Mouse (Mus musculus): ENCODE data around the gene Aig1. TPM values are rescaled to one million over a fixed set of nuclear protein-coding genes. Genes with fewer than 3 reads are reported as not detected.

Gene Aig1
- polyA plus RNA-seq, 1 experiment from 2014 or later = 37.0 TPM

- no peaks in the 10 kb centered on the region for H3K9me3 ChIP-seq (replicated peaks)
- no peaks in the 10 kb centered on the region for H3K36me3 ChIP-seq (ENCODE audit: poor library complexity, severe bottlenecking)
- H3K9ac ChIP-seq = no peak overlapping the region
- WGBS = 95% methylated on average over 8 of the region's 8 CpGs
- no peak overlapping the region for H3K4me3 ChIP-seq
- H3K27ac ChIP-seq = no peak overlapping the region
- H3K4me2 ChIP-seq = no peak overlapping the region
- ATAC-seq = no peak
- no peaks in the 10 kb centered on the region for H3K27me3 ChIP-seq
- no peaks in the 10 kb centered on the region for H3K4me1 ChIP-seq
Observed at GRCm38 (mm10) chr10:13687182-13687810, 181.5 kb downstream of the Aig1 start.

DNA sequence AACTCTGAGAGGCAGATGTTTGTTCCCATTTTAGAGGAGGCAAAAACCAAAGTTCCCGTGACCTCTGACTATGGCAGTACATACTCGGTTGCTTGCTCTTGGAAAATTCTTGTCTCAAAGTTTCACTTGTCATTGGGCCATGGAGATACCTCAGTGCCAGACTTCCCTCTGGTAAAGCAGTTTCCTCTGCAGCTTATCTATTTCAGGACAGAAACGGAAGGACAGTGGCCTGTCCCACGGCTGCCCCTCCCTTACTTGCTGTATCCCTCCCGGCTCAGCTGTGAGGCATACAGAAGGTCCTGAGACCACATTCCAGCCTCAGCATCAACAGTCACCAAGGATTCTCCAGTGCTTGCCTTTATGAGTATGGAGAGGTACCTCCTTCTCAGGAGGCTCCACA lies 182.7 kb downstream of the Aig1 start:
- Histone ChIP-seq H3K4me1 (no peaks in the 10 kb centered on the region), H3K4me3 (no peak overlapping the region), H3K27ac (no peak overlapping the region), H3K9me3 (replicated peaks) (no peaks in the 10 kb centered on the region), H3K9ac (no peak overlapping the region), H3K36me3 (ENCODE audit: poor library complexity, severe bottlenecking) (no peaks in the 10 kb centered on the region), H3K27me3 (no peaks in the 10 kb centered on the region), H3K4me2 (no peak overlapping the region)
- 80% methylated on average over 5 of the region's 5 CpGs for WGBS
- ATAC-seq = no peak

- Histone ChIP-seq H3K4me1 (no peaks in the 10 kb centered on the region), H3K4me2 (no peak overlapping the region), H3K9me3 (replicated peaks) (no peaks in the 10 kb centered on the region), H3K27me3 (no peaks in the 10 kb centered on the region), H3K4me3 (no peak overlapping the region), H3K9ac (no peak overlapping the region), H3K36me3 (ENCODE audit: poor library complexity, severe bottlenecking) (no peaks in the 10 kb centered on the region), H3K27ac (no peak overlapping the region)
- ATAC-seq = no peak
- 87% methylated on average over 8 of the region's 8 CpGs for WGBS
Observed at GRCm38 (mm10) chr10:13685366-13685765, 183.4 kb downstream of the Aig1 start.

- Histone ChIP-seq H3K27ac (no peak overlapping the region), H3K27me3 (no peaks in the 10 kb centered on the region), H3K9ac (no peak overlapping the region), H3K9me3 (replicated peaks) (no peaks in the 10 kb centered on the region), H3K4me1 (no peaks in the 10 kb centered on the region), H3K4me2 (no peak overlapping the region), H3K36me3 (ENCODE audit: poor library complexity, severe bottlenecking) (no peaks in the 10 kb centered on the region), H3K4me3 (no peak overlapping the region)
- ATAC-seq = no peak
Observed at GRCm38 (mm10) chr10:13684452-13684851, 184.3 kb downstream of the Aig1 start.

DNA sequence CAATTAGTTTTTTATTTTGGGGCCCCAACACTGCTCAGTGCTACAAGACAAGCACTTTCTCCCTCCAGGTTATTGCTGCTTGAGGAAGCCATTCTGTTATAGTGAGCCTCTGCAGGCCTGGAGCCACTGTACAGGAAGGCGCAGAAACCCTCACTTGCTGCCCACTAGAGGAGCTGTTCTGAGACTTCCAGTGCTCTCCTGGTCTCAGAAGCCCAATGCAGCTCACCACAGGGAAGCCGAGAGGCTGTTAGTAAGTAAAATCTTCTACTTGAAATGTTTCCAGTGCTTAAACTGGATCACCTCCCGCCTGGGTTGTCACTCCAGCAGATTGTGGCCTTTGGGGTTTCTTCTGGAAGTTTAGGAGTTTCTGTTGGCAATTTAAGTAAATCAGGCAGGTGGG lies 186.2 kb downstream of the Aig1 start:
- no peak overlapping the region for H3K4me2 ChIP-seq
- H3K4me3 ChIP-seq = no peak overlapping the region
- H3K27me3 ChIP-seq = no peaks in the 10 kb centered on the region
- H3K27ac ChIP-seq = no peak overlapping the region
- H3K36me3 ChIP-seq (ENCODE audit: poor library complexity, severe bottlenecking) = no peaks in the 10 kb centered on the region
- WGBS = 59% methylated on average over 3 of the region's 3 CpGs
- no peaks in the 10 kb centered on the region for H3K9me3 ChIP-seq (replicated peaks)
- ATAC-seq = peak; percentile 61; the same call in 1 of the 2 replicates
- no peak overlapping the region for H3K9ac ChIP-seq
- H3K4me1 ChIP-seq = no peaks in the 10 kb centered on the region

DNA sequence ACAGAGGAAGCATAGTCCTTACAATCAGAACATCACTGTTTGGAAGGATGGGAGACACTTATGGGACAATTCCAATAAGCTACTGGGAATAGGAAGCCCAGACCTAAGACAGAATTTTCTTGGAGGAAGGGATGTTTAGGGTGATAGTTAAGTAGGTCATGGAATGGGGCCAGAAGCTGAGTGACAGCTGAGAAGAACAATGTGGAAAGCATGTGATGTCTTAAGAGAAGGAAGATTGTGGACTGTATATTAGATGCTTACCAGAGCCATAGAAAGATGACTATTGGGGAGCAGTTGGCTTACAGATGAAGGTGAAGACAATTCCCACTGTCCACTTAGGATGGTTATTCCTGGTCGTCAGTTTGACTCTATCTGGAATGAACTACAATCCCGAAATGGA lies 191.3 kb downstream of the Aig1 start:
- no peak overlapping the region for H3K9ac ChIP-seq
- ATAC-seq = no peak
- no peak overlapping the region for H3K4me2 ChIP-seq
- no peak overlapping the region for H3K4me3 ChIP-seq
- H3K4me1 ChIP-seq = peaks cover 11% of the 10 kb centered on the region
- 86% methylated on average over 2 of the region's 2 CpGs for WGBS
- H3K27me3 ChIP-seq = no peaks in the 10 kb centered on the region
- H3K36me3 ChIP-seq (ENCODE audit: poor library complexity, severe bottlenecking) = no peaks in the 10 kb centered on the region
- no peak overlapping the region for H3K27ac ChIP-seq
- H3K9me3 ChIP-seq (replicated peaks) = no peaks in the 10 kb centered on the region

DNA sequence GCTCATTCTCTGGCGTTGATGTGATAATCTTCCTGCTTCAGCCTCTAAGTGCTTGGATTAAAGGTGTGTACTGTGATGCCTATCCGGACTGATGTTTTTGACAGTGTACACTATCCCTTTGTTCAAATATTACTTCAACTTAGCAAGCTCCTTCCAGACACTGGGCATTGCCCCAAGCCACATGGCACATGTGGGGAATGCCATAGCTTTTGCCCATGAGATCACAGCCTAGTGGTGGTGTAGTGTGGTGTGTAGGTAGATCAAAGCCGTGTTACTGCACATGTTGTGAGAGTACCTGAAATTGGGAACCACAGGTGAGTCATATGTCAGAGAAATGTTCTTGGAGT lies 193.8 kb downstream of the Aig1 start:
- Histone ChIP-seq H3K4me3 (no peak overlapping the region), H3K27me3 (no peaks in the 10 kb centered on the region), H3K4me1 (peaks cover 11% of the 10 kb centered on the region), H3K9ac (no peak overlapping the region), H3K9me3 (replicated peaks) (no peaks in the 10 kb centered on the region), H3K4me2 (no peak overlapping the region), H3K27ac (no peak overlapping the region; the same call in 1 of the 2 replicates), H3K36me3 (ENCODE audit: poor library complexity, severe bottlenecking) (no peaks in the 10 kb centered on the region)
- peak; percentile 73 for ATAC-seq
- WGBS = 46% methylated on average over 3 of the region's 3 CpGs

DNA sequence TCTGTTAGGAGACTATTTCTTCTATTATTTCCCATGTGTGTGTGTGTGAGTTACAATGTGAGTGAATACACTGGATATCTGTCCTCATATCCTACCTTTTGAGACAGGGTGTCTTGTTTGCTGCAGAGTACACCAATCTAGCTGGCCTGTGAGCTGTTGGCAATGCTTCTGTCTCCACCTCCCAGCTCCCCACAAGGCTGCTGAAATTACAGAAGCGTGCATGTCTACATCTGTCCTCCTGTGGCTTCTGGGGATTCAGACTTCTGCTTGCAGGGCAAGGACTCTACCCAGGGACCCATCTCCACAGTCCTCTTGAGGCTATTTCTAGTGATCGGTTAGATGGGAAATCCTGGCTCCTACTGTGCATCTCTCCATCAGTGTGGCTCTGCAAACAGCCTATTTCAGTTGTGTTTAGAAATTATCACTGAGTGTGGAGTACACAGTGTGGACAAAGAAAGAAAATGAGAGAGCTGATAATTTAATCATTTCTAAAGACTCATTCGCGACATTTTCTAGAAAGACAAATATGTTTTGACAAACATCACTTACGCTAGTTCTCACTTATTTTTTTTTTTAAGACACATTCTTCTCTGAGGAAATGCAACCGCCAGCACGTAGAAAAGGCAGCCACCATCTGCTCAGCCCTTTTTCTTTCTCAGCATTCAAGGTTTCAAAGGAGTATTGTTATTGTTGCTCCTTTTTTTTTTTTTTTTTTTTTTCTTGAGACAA lies 194.3 kb downstream of the Aig1 start:
- Histone ChIP-seq H3K27ac (peak overlapping the region; percentile 49), H3K4me2 (no peak overlapping the region), H3K27me3 (no peaks in the 10 kb centered on the region), H3K4me3 (no peak overlapping the region), H3K36me3 (ENCODE audit: poor library complexity, severe bottlenecking) (no peaks in the 10 kb centered on the region), H3K4me1 (peaks cover 11% of the 10 kb centered on the region), H3K9me3 (replicated peaks) (no peaks in the 10 kb centered on the region), H3K9ac (no peak overlapping the region)
- WGBS = 45% methylated on average over 7 of the region's 7 CpGs
- peak; percentile 84 for ATAC-seq

GRCm38 (mm10) chr10:13667166-13667696 lies 201.5 kb downstream of the Aig1 start:
- H3K9me3 ChIP-seq (replicated peaks) = no peaks in the 10 kb centered on the region
- H3K4me2 ChIP-seq = no peak overlapping the region
- no peak overlapping the region for H3K4me3 ChIP-seq
- WGBS = 87% methylated on average over 10 of the region's 10 CpGs
- no peak overlapping the region for H3K9ac ChIP-seq
- H3K36me3 ChIP-seq (ENCODE audit: poor library complexity, severe bottlenecking) = no peaks in the 10 kb centered on the region
- ATAC-seq = no peak
- H3K4me1 ChIP-seq = no peaks in the 10 kb centered on the region
- H3K27ac ChIP-seq = no peak overlapping the region
- H3K27me3 ChIP-seq = no peaks in the 10 kb centered on the region

DNA sequence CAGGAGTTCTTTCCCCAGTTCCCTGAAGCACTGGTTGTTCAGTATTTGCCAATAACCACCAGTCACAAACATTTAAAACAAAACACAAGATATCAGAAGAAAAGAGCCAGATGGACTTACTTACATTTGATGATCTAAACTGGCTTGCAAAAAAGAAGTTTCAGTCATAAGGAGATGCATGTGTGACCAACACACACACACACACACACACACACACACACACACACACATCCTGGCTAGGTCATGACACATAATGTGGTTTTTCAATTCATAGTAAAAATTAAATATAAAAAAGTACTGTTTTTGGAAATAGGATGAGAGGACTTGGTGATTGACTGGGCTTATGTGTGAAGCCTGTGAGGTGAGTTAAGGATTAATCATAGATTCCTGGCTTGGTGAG lies 205.3 kb downstream of the Aig1 start:
- Histone ChIP-seq H3K9me3 (replicated peaks) (no peaks in the 10 kb centered on the region), H3K36me3 (ENCODE audit: poor library complexity, severe bottlenecking) (no peaks in the 10 kb centered on the region), H3K4me2 (no peak overlapping the region), H3K4me3 (no peak overlapping the region), H3K4me1 (no peaks in the 10 kb centered on the region), H3K27ac (no peak overlapping the region), H3K9ac (no peak overlapping the region), H3K27me3 (no peaks in the 10 kb centered on the region)
- ATAC-seq = no peak

DNA sequence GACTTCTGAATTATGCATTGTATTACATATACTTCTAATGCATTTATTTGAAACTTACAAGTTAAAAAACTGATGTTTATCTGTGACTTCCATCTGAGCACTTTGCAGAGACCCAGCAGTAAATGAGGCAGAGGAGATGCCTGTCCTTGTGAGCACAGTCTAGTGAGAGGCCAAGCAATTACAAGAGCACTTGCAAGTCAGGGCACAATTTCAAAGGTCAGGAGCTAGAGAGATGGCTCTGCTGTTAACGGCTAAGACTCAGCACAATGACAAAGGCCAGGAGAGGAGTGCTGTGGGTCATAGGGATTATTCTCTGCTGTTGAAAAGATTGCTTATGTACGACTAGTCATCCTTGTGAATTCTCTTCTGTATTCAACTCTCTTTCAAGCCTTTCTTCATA lies 209.0 kb downstream of the Aig1 start:
- WGBS = 28% methylated on average over 2 of the region's 2 CpGs
- H3K9ac ChIP-seq = no peak overlapping the region
- no peak overlapping the region for H3K4me3 ChIP-seq
- H3K4me1 ChIP-seq = no peaks in the 10 kb centered on the region
- no peak overlapping the region for H3K4me2 ChIP-seq
- H3K27ac ChIP-seq = no peak overlapping the region
- no peak for ATAC-seq
- no peaks in the 10 kb centered on the region for H3K27me3 ChIP-seq
- no peaks in the 10 kb centered on the region for H3K36me3 ChIP-seq (ENCODE audit: poor library complexity, severe bottlenecking)
- H3K9me3 ChIP-seq (replicated peaks) = no peaks in the 10 kb centered on the region

DNA sequence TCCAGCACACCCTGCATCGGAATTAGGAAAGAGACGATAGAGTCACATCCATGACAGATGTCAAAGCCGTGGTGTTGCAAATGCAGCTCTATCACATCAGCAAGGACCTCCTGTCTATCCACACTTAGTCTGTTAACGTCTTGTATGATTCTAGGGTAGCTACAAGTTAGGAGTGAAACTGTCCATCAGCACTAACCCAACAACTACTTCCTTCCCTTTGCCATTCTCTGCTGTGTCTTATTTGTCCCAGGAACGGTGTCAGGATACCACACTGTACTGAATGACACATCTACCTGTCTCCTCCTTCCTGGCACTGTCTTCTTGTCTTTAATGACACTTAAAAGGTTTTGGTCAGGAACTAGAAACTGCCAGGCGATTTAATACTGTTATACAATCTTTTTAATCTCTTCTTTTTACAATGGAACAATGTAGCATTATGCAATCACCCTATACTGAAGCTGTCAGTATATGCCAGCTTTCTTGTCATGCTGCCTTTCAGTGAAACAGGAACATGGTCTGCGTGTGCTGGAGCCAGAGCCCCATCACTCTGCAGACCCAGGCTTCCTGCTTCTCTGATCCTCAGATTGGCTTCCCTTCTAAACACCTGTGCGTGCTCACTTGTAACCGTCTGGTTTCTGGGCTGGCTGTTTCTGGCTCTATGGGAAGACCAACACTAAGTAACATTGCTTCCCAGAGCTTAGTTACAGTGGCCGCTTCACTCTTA lies 214.9 kb downstream of the Aig1 start:
- Histone ChIP-seq H3K4me1 (no peaks in the 10 kb centered on the region), H3K36me3 (ENCODE audit: poor library complexity, severe bottlenecking) (no peaks in the 10 kb centered on the region), H3K9ac (no peak overlapping the region), H3K27ac (no peak overlapping the region), H3K4me2 (no peak overlapping the region), H3K4me3 (no peak overlapping the region), H3K9me3 (replicated peaks) (no peaks in the 10 kb centered on the region), H3K27me3 (no peaks in the 10 kb centered on the region)
- no peak for ATAC-seq
- WGBS = 86% methylated on average over 10 of the region's 10 CpGs
